Mouse (Mus musculus) thymus, adult 2 months (tissue): Measurements from ENCODE around the gene Gosr2. TPM values are rescaled to one million over a fixed set of nuclear protein-coding genes. Genes with fewer than 3 reads are reported as not detected.
"Not testable (repeated sequence)": the region's sequence is repeated elsewhere in the genome, so short reads cannot be mapped to it uniquely, and the experiment has no call there.

Experiments used
- DNase-seq: peaks from one replicate; pipeline ENCODE4 v3.0.0; 2021
- H3K27ac ChIP-seq: fragments of 200-500 bp; 2 replicates; pipeline ENCODE4 v1.5.1; 2012; ENCODE audit warnings: low read length, control low read depth; ENCODE audit not compliant: control insufficient read depth, insufficient read depth
- H3K27me3 ChIP-seq: fragments of 200-500 bp; 2 replicates; pipeline ENCODE4 v1.6.1; 2012; ENCODE audit warnings: mild to moderate bottlenecking, low read length, moderate library complexity, mixed read lengths; ENCODE audit not compliant: control insufficient read depth, insufficient read depth
- H3K36me3 ChIP-seq: fragments of 200-500 bp; 2 replicates; pipeline ENCODE4 v1.6.1; 2012; ENCODE audit warnings: mild to moderate bottlenecking, low read length, moderate library complexity; ENCODE audit not compliant: control insufficient read depth, insufficient read depth
- H3K4me1 ChIP-seq: fragments of 200-500 bp; replicated peaks from 2 replicates; pipeline ENCODE4 v1.6.1; 2012; ENCODE audit warnings: low read length; ENCODE audit not compliant: control insufficient read depth, insufficient read depth
- H3K4me3 ChIP-seq: fragments of 200-500 bp; 2 replicates; pipeline ENCODE4 v1.5.1; 2012; ENCODE audit warnings: mild to moderate bottlenecking, low read length, control low read depth, moderate library complexity; ENCODE audit not compliant: control insufficient read depth, insufficient read depth
- CTCF ChIP-seq: fragments of 200-500 bp; IDR thresholded peaks from 2 replicates; pipeline ENCODE4 v1.5.1; 2012; ENCODE audit warnings: mild to moderate bottlenecking, control low read depth, low read length, moderate library complexity, borderline replicate concordance; ENCODE audit not compliant: control insufficient read depth, poor library complexity, insufficient read depth; ENCODE audit errors: extremely low read depth
- POLR2A ChIP-seq: fragments of 200-500 bp; IDR thresholded peaks from 2 replicates; pipeline ENCODE4 v1.6.1; 2012; ENCODE audit warnings: mild to moderate bottlenecking, low read length, control low read depth, moderate library complexity; ENCODE audit not compliant: control insufficient read depth, poor library complexity, insufficient read depth; ENCODE audit errors: extremely low read depth
- WGBS: fragments of 180-500 bp; shearing (Covaris S2); methylation state at CpG from one replicate; pipeline ENCODE4 v1.1.7; 2018; 5-methylcytosine and 5-hydroxymethylcytosine counted together
- polyA plus RNA-seq: library from polyadenylated mRNA; depleted of rRNA; stranded (reverse); fragments of >200 nt; gene quantifications from 2 replicates; pipeline ENCODE4 v1.2.3, GENCODE M21; 2012

The Gosr2 gene
- polyA plus RNA-seq, 1 experiment, result 99.8 TPM

DNA sequence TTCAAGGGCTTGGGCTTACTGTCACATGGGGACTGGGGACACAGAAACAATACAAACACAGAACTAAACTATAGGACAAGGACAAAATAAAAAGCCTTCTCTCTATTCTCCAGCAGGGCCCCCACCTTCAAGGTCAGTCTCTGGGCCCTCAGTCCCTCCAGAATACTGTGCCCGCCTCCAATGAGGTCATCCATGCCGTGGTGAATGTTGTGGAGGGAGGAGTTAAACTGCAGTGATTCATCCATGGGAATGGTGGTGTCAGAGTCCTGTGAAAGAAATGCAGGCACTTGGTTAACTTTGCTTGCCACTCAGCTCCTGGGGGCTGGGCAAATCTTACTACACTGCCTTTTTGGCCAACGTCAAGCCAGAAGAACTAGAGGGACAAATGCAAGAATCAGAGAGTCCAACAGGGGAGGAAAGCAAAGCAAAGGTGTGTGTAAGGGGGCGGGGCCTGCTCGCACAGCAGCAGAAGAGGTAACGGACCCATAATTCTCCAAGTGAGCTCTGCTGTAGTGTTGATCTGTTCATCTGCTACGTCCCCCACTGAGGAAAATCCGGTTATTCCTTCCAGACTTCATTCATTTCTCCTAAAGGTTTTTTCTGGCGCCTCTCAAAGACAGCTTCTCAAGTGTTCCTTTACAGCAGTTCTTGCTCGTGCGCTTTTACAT, 13.9 kb downstream of the Gosr2 start:
- Histone ChIP-seq H3K4me1 (peaks cover 11% of the 10 kb centered on the region; the same call in 1 of the 2 replicates), H3K27me3 (no peaks in the 10 kb centered on the region), H3K27ac (no peak overlapping the region), H3K36me3 (peaks cover 67% of the 10 kb centered on the region), H3K4me3 (no peak overlapping the region)
- 96% methylated on average over 11 of the region's 11 CpGs for WGBS
- no peak for DNase-seq
- no peak for TF ChIP-seq CTCF
- no peak for TF ChIP-seq POLR2A

DNA sequence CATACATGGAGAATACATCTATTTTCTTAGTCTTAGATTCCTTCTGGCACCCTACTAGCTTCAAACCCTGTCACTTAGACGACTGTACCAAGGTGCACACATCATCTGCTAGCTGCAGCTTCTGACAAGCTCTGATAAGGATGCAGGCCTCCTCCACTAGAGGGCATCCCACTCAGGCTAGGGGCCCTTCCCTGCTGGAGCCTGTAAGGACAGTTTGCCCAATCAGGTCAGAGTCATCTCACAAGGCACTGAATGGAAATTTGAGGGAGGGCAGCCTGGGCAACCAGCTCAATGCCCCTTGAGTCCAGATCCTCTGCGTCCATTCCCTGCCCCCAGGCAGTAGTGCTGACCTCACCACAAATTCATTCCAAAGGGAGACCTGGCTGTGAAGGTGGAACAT, 20.7 kb downstream of the Gosr2 start:
- DNase-seq, result peak; percentile 61
- H3K4me1 ChIP-seq, H3K4me3 ChIP-seq, H3K27ac ChIP-seq, H3K27me3 ChIP-seq: not testable (repeated sequence)
- peak; percentile 50; the same call in 1 of the 2 replicates for TF ChIP-seq CTCF
- H3K36me3 ChIP-seq, result peaks cover 34% of the 10 kb centered on the region
- 54% methylated on average over 2 of the region's 2 CpGs for WGBS

- DNase-seq, result peak; percentile 61
Measured at GRCm38 (mm10) chr11:103675556-103675955, 22.1 kb downstream of the Gosr2 start.

GRCm38 (mm10) chr11:103666907-103667426, 30.7 kb downstream of the Gosr2 start:
- H3K4me3 ChIP-seq, result no peak overlapping the region
- no peaks in the 10 kb centered on the region for H3K36me3 ChIP-seq
- no peak overlapping the region for H3K27ac ChIP-seq
- no peaks in the 10 kb centered on the region; the same call in 1 of the 2 replicates for H3K4me1 ChIP-seq
- no peak for DNase-seq
- 74% methylated on average over 13 of the region's 13 CpGs for WGBS
- no peak for TF ChIP-seq CTCF
- no peaks in the 10 kb centered on the region for H3K27me3 ChIP-seq

More at GRCm38 (mm10) chr11:103675556-103675955, 22.1 kb downstream of the Gosr2 start:
- Histone ChIP-seq H3K36me3 (peaks cover 25% of the 10 kb centered on the region), H3K4me3 (no peak overlapping the region), H3K4me1 (no peaks in the 10 kb centered on the region), H3K27me3 (no peaks in the 10 kb centered on the region), H3K27ac (no peak overlapping the region)
- 58% methylated on average over 3 of the region's 3 CpGs for WGBS
- TF ChIP-seq CTCF, result peak; percentile 70; the same call in 1 of the 2 replicates
- no peak for TF ChIP-seq POLR2A

DNA sequence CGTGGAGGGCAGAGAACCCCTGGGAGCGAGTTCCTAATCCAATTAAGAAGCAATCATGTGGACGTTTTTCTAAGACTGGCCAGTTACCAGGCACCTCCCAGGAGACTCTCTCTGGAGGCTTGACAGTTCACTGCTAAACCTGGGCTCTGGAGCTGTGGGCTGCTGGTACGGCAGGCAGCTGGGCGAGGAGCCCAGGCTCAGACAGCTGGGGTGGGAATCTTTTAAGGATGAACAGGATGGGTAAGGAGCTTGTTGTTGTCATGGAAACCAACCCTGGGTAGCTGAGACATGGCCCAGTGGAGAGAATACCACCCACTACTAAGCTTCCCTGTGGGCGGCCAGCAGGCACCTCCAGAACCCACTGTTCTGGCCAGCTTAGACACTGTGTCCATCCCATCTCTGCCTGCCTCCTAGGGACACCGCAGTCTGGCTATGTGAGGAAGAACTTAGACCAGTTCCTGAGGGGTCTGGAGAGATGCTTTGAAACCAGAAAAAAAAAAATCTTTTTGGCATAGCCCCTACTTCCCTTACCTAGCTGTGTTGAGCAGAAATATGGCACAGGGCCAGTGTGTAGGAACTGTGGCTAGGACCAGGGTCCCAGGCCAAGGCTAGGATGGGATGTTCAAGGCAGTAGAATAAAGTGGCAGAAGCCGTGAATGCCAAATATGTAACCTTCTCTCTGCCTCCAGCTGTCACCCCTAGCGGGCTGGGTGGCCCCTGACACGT, 31.4 kb downstream of the Gosr2 start:
- TF ChIP-seq CTCF (no peak), POLR2A (no peak)
- Histone ChIP-seq H3K27me3 (no peaks in the 10 kb centered on the region), H3K4me3 (no peak overlapping the region), H3K27ac (no peak overlapping the region), H3K4me1 (no peaks in the 10 kb centered on the region; the same call in 1 of the 2 replicates), H3K36me3 (no peaks in the 10 kb centered on the region)
- 61% methylated on average over 10 of the region's 10 CpGs for WGBS
- DNase-seq, result no peak

DNA sequence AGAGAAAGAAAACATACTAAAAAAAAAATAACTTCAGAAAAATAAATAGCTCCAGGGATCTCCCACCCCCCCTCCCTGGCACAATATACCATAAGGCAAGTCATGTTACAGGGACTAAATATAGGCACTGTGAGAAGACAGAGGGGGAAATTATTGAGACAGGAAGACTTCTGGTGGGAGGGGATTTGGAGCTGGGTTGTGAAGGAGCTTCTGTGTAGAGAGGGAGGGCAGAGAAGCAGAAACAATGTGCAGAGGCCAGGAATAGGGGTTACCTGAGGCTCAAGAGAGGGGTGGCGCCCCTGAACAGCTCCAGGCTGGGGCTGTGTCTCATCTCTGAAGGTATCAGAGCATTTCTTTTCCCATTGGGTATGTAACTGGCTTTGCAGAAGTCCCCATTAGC, 32.0 kb downstream of the Gosr2 start:
- no peaks in the 10 kb centered on the region for H3K36me3 ChIP-seq
- TF ChIP-seq CTCF (no peak), POLR2A (no peak)
- no peak overlapping the region for H3K27ac ChIP-seq
- H3K4me1 ChIP-seq, result no peaks in the 10 kb centered on the region; the same call in 1 of the 2 replicates
- no peak overlapping the region for H3K4me3 ChIP-seq
- DNase-seq, result no peak
- no peaks in the 10 kb centered on the region for H3K27me3 ChIP-seq
- WGBS, result 71% methylated on average over 1 of the region's 1 CpGs
